Mouse (Mus musculus): ENCODE data around the gene Gm12790. TPM values are rescaled to one million over a fixed set of nuclear protein-coding genes. Genes with fewer than 3 reads are reported as not detected.
"Not testable (repeated sequence)": the region's sequence is repeated elsewhere in the genome, so short reads cannot be mapped to it uniquely, and the experiment has no call there.

The Gm12790 gene
- not detected in 2 replicates for polyA plus RNA-seq (2012; ENCODE audit: insufficient read depth, insufficient read length, missing spikeins)

DNA sequence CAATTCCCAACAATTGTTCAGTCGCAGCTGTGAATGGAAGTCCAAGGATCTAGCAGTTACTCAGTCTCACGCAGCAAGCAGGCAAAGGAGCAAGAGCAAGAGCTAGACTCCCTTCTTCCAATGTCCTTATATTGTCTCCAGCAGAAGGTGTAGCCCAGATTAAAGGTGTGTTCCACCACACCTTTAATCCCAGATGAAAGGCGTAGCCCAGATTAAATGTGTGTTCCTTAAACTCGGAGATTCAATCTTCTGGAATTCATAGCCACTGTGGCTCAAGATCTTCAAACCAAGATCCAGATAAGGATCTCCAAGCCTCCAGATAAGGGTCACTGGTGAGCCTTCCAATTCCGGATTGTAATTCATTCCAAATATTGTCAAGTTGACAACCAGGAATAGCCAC lies at the start of gene Gm12790:
Gene Gm12790, minus strand, starts transcription at position 101 of the 400 bp plus-strand sequence.
- H3K27ac ChIP-seq (ENCODE audit: insufficient read depth, low read depth, low read length); H3K4me1 ChIP-seq (ENCODE audit: control insufficient read depth, insufficient read depth, low read length); H3K4me3 ChIP-seq (ENCODE audit: insufficient read depth, low read length): not testable (repeated sequence)

DNA sequence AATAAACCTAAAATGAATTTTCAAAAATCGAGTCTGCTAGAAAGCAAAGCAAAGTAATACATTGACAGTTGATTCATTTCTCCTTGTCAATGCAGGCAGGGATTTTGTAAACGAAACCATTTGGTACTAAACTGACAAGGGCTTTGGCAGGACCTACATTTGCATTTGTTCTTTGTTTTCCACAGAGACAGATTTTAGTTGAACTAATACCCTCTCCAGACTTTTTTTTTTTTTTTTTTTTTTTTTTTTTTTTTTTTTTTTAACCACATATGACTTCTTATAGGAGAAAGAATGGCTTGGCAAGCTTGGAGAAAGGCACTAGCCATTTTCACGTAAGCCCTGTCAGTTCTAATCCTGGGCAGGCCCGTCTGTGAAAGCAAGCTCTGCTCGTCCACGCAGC lies 45.8 kb upstream of the Gm12790 start:
- no peak for TF ChIP-seq CTCF (IDR thresholded peaks at IDR 0.05; ENCODE audit: low read depth, low read length)
- Histone ChIP-seq H3K4me1 (ENCODE audit: control insufficient read depth, insufficient read depth, low read length) (no peaks in the 10 kb centered on the region), H3K27ac (ENCODE audit: insufficient read depth, low read depth, low read length) (no peak overlapping the region), H3K4me3 (ENCODE audit: insufficient read depth, low read length) (no peak overlapping the region)

DNA sequence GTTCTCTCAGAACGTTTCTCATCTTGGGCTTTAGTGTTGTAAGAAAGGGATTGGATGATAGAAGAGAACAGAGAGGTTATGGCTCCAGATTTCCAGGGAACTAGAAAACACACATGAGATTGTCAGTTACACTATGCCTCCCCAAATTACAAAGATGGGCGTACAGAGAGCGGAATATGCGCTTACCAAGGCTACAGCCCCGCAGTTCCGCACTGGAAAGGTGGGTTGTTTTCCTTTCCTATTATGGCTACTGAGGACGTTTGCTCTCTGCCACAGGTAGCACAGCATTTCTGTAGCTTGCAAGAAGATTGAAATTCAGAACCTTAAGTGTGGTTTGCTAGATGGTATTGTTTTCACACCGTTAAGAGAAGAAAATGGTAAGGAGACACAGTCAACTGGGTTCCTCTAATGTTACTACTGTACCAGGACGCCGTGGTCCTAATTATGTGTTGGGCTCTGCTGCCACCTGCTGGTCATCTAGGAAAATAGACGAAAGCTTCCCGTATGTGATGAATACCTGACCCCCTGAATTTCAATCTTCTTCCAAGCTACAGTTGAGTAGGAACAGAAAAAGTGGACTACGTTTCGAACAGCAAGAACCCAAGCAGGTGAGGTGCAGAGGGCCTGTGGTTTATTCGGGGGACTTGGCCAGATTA lies 17.5 kb upstream of the Gm12790 start:
- Histone ChIP-seq H3K27ac (ENCODE audit: insufficient read depth, low read depth, low read length) (no peak overlapping the region), H3K4me3 (ENCODE audit: insufficient read depth, low read length) (no peak overlapping the region)
- TF ChIP-seq CTCF (IDR thresholded peaks at IDR 0.05; ENCODE audit: low read depth, low read length) (no peak; the same call in 1 of the 2 replicates), POLR2A (IDR thresholded peaks at IDR 0.05; ENCODE audit: borderline replicate concordance, low read depth, low read length) (no peak)

DNA sequence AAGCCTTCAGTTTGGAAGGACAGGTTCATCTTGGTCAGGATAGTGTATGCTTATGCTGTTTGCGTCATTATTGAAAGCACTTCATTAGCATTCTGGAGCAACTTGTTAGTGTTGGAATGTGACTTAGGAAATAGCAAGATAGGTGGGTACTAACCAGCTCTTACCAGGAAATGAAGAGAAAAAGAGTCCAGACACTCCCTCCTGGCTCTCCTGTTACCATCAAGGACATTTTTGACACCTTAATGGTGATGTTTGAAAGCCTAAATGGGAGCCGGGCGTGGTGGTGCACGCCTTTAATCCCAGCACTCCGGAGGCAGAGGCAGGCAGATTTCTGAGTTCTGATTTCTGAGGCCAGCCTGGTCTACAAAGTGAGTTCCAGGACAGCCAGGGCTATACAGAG lies 16.6 kb upstream of the Gm12790 start:
- Histone ChIP-seq H3K4me1 (ENCODE audit: control insufficient read depth, insufficient read depth, low read length) (no peaks in the 10 kb centered on the region), H3K27ac (ENCODE audit: insufficient read depth, low read depth, low read length) (no peak overlapping the region), H3K4me3 (ENCODE audit: insufficient read depth, low read length) (no peak overlapping the region)
- TF ChIP-seq CTCF (IDR thresholded peaks at IDR 0.05; ENCODE audit: low read depth, low read length), result no peak
- TF ChIP-seq POLR2A (IDR thresholded peaks at IDR 0.05; ENCODE audit: borderline replicate concordance, low read depth, low read length), result no peak

More for the DNA sequence above, 17.5 kb upstream of the Gm12790 start:
- no peaks in the 10 kb centered on the region for H3K4me1 ChIP-seq (ENCODE audit: control insufficient read depth, insufficient read depth, low read length)

DNA sequence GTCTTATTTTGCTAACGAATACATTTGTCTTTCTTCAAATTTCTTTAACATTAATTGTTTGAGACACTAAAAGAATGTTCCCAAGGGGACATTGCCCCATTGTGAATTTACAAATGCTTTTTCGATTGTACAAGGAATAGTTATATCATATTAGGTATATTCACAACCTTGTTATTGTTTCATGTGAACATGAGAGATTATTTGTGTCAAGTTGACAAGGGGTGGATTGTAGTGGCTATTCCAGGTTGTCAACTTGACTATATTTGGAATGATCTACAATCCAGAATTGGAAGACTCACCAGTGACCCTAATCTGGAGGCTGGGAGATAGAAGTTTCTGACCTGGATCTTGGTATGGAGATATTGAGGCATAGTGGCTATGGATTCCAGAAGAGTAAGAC lies 5.5 kb upstream of the Gm12790 start, which contains the start of gene Gm12789:
Gene Gm12789, plus strand, starts transcription at position 301 of the 400 bp plus-strand sequence.
- not testable (repeated sequence) for H3K4me1 ChIP-seq (ENCODE audit: control insufficient read depth, insufficient read depth, low read length); H3K27ac ChIP-seq (ENCODE audit: insufficient read depth, low read depth, low read length); H3K4me3 ChIP-seq (ENCODE audit: insufficient read depth, low read length)

DNA sequence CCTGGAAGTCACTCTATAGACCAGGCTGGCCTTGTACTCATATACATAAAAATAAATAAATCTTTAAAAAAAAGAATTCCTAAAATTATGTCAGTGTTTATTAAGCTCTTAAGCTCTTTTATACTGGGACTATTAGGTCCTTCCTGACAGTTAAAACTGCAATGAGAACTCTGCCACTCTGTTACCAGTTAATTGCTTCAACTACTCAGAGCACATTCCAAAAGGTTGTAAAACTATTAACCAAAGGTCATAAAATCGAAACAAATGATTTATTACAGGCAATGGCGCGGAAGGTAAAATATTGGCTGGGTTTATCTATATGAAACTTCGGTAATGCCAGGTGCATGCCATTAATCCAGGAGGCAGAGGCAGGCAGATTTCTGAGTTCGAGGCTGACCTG lies 4.8 kb upstream of the Gm12790 start:
- Histone ChIP-seq H3K4me3 (ENCODE audit: insufficient read depth, low read length) (no peak overlapping the region), H3K4me1 (ENCODE audit: control insufficient read depth, insufficient read depth, low read length) (no peaks in the 10 kb centered on the region), H3K27ac (ENCODE audit: insufficient read depth, low read depth, low read length) (no peak overlapping the region)
- TF ChIP-seq POLR2A (IDR thresholded peaks at IDR 0.05; ENCODE audit: borderline replicate concordance, low read depth, low read length), result no peak
- TF ChIP-seq CTCF (IDR thresholded peaks at IDR 0.05; ENCODE audit: low read depth, low read length), result no peak

DNA sequence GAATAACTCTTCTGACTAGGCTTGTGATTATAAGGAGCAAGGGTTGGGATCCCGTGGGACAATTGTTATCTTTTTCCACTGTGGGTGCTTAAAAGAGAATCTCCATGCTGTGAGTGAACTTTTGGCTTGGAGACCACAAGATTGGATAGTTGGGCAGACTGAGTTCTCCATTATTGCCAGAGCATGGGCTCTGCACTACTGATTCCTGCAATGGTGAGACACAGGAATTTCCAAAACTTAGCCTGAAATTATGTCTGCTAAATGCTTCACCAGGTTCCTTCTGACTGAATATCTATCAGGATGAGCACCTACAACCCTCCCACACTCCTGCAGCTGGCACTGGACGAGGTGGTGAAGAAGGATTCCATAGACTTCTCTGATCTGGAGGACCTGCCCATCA lies 40.7 kb downstream of the Gm12790 start, which contains the start of gene Gm12794:
Gene Gm12794, plus strand, starts transcription at position 301 of the 400 bp plus-strand sequence.
- not testable (repeated sequence) for H3K4me3 ChIP-seq (ENCODE audit: insufficient read depth, low read length); H3K4me1 ChIP-seq (ENCODE audit: control insufficient read depth, insufficient read depth, low read length); H3K27ac ChIP-seq (ENCODE audit: insufficient read depth, low read depth, low read length)

Other genes starting within 250 kb of the Gm12790 start
- not detected in 2 replicates for gene B020004J07Rik, start 137.0 kb downstream of the Gm12790 start, polyA plus RNA-seq (2012; ENCODE audit: insufficient read depth, insufficient read length, missing spikeins)
- gene C130073F10Rik, start 87.3 kb downstream of the Gm12790 start, polyA plus RNA-seq (2012; ENCODE audit: insufficient read depth, insufficient read length, missing spikeins), result not detected in 2 replicates
- not detected in 2 replicates for gene Gm12800, start 71.9 kb downstream of the Gm12790 start, polyA plus RNA-seq (2012; ENCODE audit: insufficient read depth, insufficient read length, missing spikeins)
- gene Gm12794, start 40.6 kb downstream of the Gm12790 start, polyA plus RNA-seq (2012; ENCODE audit: insufficient read depth, insufficient read length, missing spikeins), result not detected in 2 replicates
- not detected in 2 replicates for gene Gm12789, start 5.6 kb upstream of the Gm12790 start, polyA plus RNA-seq (2012; ENCODE audit: insufficient read depth, insufficient read length, missing spikeins)
- gene Pde4b, start 106.5 kb upstream of the Gm12790 start, polyA plus RNA-seq (2012; ENCODE audit: insufficient read depth, insufficient read length, missing spikeins), result 17.2 and 19.5 TPM in 2 replicates